Mouse (Mus musculus) kidney, embryonic 14.5 days (tissue): ENCODE results near the gene Ccer2. TPM values are rescaled to one million over a fixed set of nuclear protein-coding genes. Genes with fewer than 3 reads are reported as not detected.
A peak's percentile ranks its signal among the peaks of the same experiment; 100 is the strongest.

Experiments
- ATAC-seq: fragments of 200-750 bp; cut with Nextera tagmentation; 2 replicates; pipeline ENCODE4 v1.8.0; 2017; ENCODE audit warnings: moderate number of reproducible peaks, mild to moderate bottlenecking, moderate TSS enrichment, moderate library complexity; ENCODE audit not compliant: low FRiP score, low TSS enrichment
- H3K27ac ChIP-seq: fragments of 300-500 bp; sonication (generic); 2 replicates; pipeline ENCODE4 v1.5.1; 2014; ENCODE audit warnings: low read depth, mild to moderate bottlenecking, low read length, moderate library complexity, mixed read lengths
- H3K27me3 ChIP-seq: fragments of 300-500 bp; sonication (generic); 2 replicates; pipeline ENCODE4 v1.6.1; 2014; ENCODE audit warnings: mild to moderate bottlenecking, low read length; ENCODE audit not compliant: control insufficient read depth, insufficient read depth
- H3K36me3 ChIP-seq: fragments of 300-500 bp; sonication (generic); 2 replicates; pipeline ENCODE4 v1.6.1; 2014; ENCODE audit warnings: low read length, mixed read lengths; ENCODE audit not compliant: control insufficient read depth, insufficient read depth
- H3K4me1 ChIP-seq: fragments of 300-500 bp; sonication (generic); 2 replicates; pipeline ENCODE4 v1.6.1; 2014; ENCODE audit warnings: low read length, mixed read lengths; ENCODE audit not compliant: control insufficient read depth, insufficient read depth
- H3K4me2 ChIP-seq: fragments of 300-500 bp; sonication (generic); replicated peaks from 2 replicates; pipeline ENCODE4 v1.6.1; 2014; ENCODE audit warnings: low read depth, mild to moderate bottlenecking, low read length
- H3K4me3 ChIP-seq: fragments of 300-500 bp; sonication (generic); 2 replicates; pipeline ENCODE4 v1.5.1; 2014; ENCODE audit warnings: mild to moderate bottlenecking, low read length
- H3K9ac ChIP-seq: fragments of 300-500 bp; sonication (generic); 2 replicates; pipeline ENCODE4 v1.6.1; 2014; ENCODE audit warnings: low read depth, mild to moderate bottlenecking, low read length, moderate library complexity
- H3K9me3 ChIP-seq: fragments of 300-500 bp; sonication (generic); 2 replicates; pipeline ENCODE4 v1.6.1; 2016; ENCODE audit warnings: low read length; ENCODE audit not compliant: control insufficient read depth
- WGBS: fragments of 180-500 bp; shearing (Covaris S2); extraction: QIAGEN DNeasy Blood & Tissue Kit; methylation state at CpG from one replicate; pipeline ENCODE4 v1.1.7; 2014; 5-methylcytosine and 5-hydroxymethylcytosine counted together
- polyA plus RNA-seq: library from polyadenylated mRNA; unstranded; fragments of >200 nt; fragmentation: Nextera tagmentation; extraction: Ambion mirVana; gene quantifications from 2 replicates; pipeline ENCODE4 v1.2.1, GENCODE M21; 2014

Gene Ccer2
- not detected in 2 replicates for polyA plus RNA-seq

- Histone ChIP-seq H3K4me3 (no peak within 1 kb of the TSS), H3K36me3 (peaks cover 24% of the 10 kb centered on the region), H3K4me2 (no peak within 1 kb of the TSS)
Observed at GRCm38 (mm10) chr7:28756079-28756478, at the start of gene Ccer2. Gene Ccer2, plus strand, starts transcription at chr7:28756174.

GRCm38 (mm10) chr7:28709454-28709853 lies 46.5 kb upstream of the Ccer2 start:
- no peak overlapping the region for H3K9ac ChIP-seq
- no peak overlapping the region for H3K4me2 ChIP-seq
- no peaks in the 10 kb centered on the region for H3K36me3 ChIP-seq
- H3K27me3 ChIP-seq, result no peaks in the 10 kb centered on the region
- ATAC-seq, result no peak
- no peaks in the 10 kb centered on the region for H3K9me3 ChIP-seq
- no peak overlapping the region for H3K4me3 ChIP-seq
- H3K27ac ChIP-seq, result no peak overlapping the region
- H3K4me1 ChIP-seq, result 0 out of 2 replicates have a peak, but pooled peaks cover 2% of the 10 kb centered on the region

More at GRCm38 (mm10) chr7:28756079-28756478, at the start of gene Ccer2:
- Histone ChIP-seq H3K27ac (no peak within 1 kb of the TSS), H3K27me3 (0 out of 2 replicates have a peak, but pooled peaks cover 4% of the 10 kb centered on the region), H3K9me3 (no peaks in the 10 kb centered on the region), H3K4me1 (no peaks in the 10 kb centered on the region), H3K9ac (no peak within 1 kb of the TSS)
- ATAC-seq, result 0 out of 2 replicates have a peak, but pooled peaks have one; percentile 8
- 3% methylated on average over 17 of the region's 17 CpGs for WGBS

- Histone ChIP-seq H3K4me1 (0 out of 2 replicates have a peak, but pooled peaks cover 2% of the 10 kb centered on the region), H3K4me2 (no peak overlapping the region), H3K27ac (no peak overlapping the region), H3K36me3 (no peaks in the 10 kb centered on the region), H3K27me3 (no peaks in the 10 kb centered on the region), H3K9ac (no peak overlapping the region), H3K4me3 (no peak overlapping the region), H3K9me3 (no peaks in the 10 kb centered on the region)
- WGBS, result 69% methylated on average over 3 of the region's 3 CpGs
- ATAC-seq, result no peak
Observed at GRCm38 (mm10) chr7:28710962-28711361, 45.0 kb upstream of the Ccer2 start.

- H3K36me3 ChIP-seq, result no peaks in the 10 kb centered on the region
- H3K9me3 ChIP-seq, result no peaks in the 10 kb centered on the region
- H3K9ac ChIP-seq, result no peak overlapping the region
- no peak overlapping the region for H3K4me3 ChIP-seq
- H3K4me2 ChIP-seq, result no peak overlapping the region
- WGBS, result 80% methylated on average over 5 of the region's 5 CpGs
- H3K4me1 ChIP-seq, result 0 out of 2 replicates have a peak, but pooled peaks cover 6% of the 10 kb centered on the region
- H3K27ac ChIP-seq, result no peak overlapping the region
- H3K27me3 ChIP-seq, result no peaks in the 10 kb centered on the region
- ATAC-seq, result no peak
Observed at GRCm38 (mm10) chr7:28714667-28715066, 41.3 kb upstream of the Ccer2 start.

- no peaks in the 10 kb centered on the region for H3K36me3 ChIP-seq
- 0 out of 2 replicates have a peak, but pooled peaks cover 6% of the 10 kb centered on the region for H3K4me1 ChIP-seq
- no peak overlapping the region for H3K4me3 ChIP-seq
- H3K9ac ChIP-seq, result no peak overlapping the region
- 92% methylated on average over 2 of the region's 2 CpGs for WGBS
- H3K9me3 ChIP-seq, result no peaks in the 10 kb centered on the region
- ATAC-seq, result no peak
- no peaks in the 10 kb centered on the region for H3K27me3 ChIP-seq
- H3K27ac ChIP-seq, result no peak overlapping the region
- no peak overlapping the region for H3K4me2 ChIP-seq
Observed at GRCm38 (mm10) chr7:28715598-28715997, 40.4 kb upstream of the Ccer2 start.

GRCm38 (mm10) chr7:28716590-28717281 lies 39.2 kb upstream of the Ccer2 start, which contains the start of gene Fbxo17:
Gene Fbxo17, plus strand, starts transcription at chr7:28716804.
- Histone ChIP-seq H3K4me1 (0 out of 2 replicates have a peak, but pooled peaks cover 6% of the 10 kb centered on the region), H3K4me2 (peak within 1 kb of the TSS; percentile 77), H3K9me3 (no peaks in the 10 kb centered on the region), H3K4me3 (peak within 1 kb of the TSS; percentile 48), H3K9ac (peak within 1 kb of the TSS; percentile 66), H3K36me3 (no peaks in the 10 kb centered on the region), H3K27ac (no peak within 1 kb of the TSS), H3K27me3 (no peaks in the 10 kb centered on the region)
- ATAC-seq, result peak; percentile 80
- WGBS, result 1% methylated on average over 36 of the region's 36 CpGs

- ATAC-seq, result no peak
- Histone ChIP-seq H3K4me1 (0 out of 2 replicates have a peak, but pooled peaks cover 3% of the 10 kb centered on the region), H3K27ac (no peak overlapping the region), H3K9me3 (no peaks in the 10 kb centered on the region), H3K4me3 (no peak overlapping the region), H3K36me3 (no peaks in the 10 kb centered on the region), H3K27me3 (no peaks in the 10 kb centered on the region), H3K9ac (no peak overlapping the region), H3K4me2 (no peak overlapping the region)
- 77% methylated on average over 10 of the region's 10 CpGs for WGBS
Observed at GRCm38 (mm10) chr7:28717726-28718125, 38.2 kb upstream of the Ccer2 start.

GRCm38 (mm10) chr7:28719159-28719558 lies 36.8 kb upstream of the Ccer2 start:
- Histone ChIP-seq H3K27me3 (no peaks in the 10 kb centered on the region), H3K9ac (no peak overlapping the region), H3K27ac (no peak overlapping the region), H3K36me3 (no peaks in the 10 kb centered on the region), H3K4me1 (0 out of 2 replicates have a peak, but pooled peaks cover 3% of the 10 kb centered on the region), H3K9me3 (0 out of 2 replicates have a peak, but pooled peaks cover under 1% of the 10 kb centered on the region), H3K4me2 (no peak overlapping the region), H3K4me3 (no peak overlapping the region)
- ATAC-seq, result no peak
- 60% methylated on average over 4 of the region's 4 CpGs for WGBS

GRCm38 (mm10) chr7:28719650-28720049 lies 36.3 kb upstream of the Ccer2 start:
- Histone ChIP-seq H3K27me3 (no peaks in the 10 kb centered on the region), H3K4me2 (no peak overlapping the region), H3K36me3 (no peaks in the 10 kb centered on the region), H3K4me3 (no peak overlapping the region), H3K9ac (no peak overlapping the region), H3K4me1 (0 out of 2 replicates have a peak, but pooled peaks cover 3% of the 10 kb centered on the region), H3K27ac (no peak overlapping the region), H3K9me3 (0 out of 2 replicates have a peak, but pooled peaks cover 2% of the 10 kb centered on the region)
- ATAC-seq, result no peak
- 77% methylated on average over 2 of the region's 2 CpGs for WGBS
